Mouse (Mus musculus) hindbrain, embryonic 13.5 days (tissue): ENCODE measurements around the gene Aldh1l2. TPM values are rescaled to one million over a fixed set of nuclear protein-coding genes. Genes with fewer than 3 reads are reported as not detected.
"Not testable (repeated sequence)": the region's sequence is repeated elsewhere in the genome, so short reads cannot be mapped to it uniquely, and the experiment has no call there.

Experiments used
- ATAC-seq: fragments of 200-750 bp; cut with Nextera tagmentation; 2 replicates; pipeline ENCODE4 v1.8.0; 2017; ENCODE audit warnings: moderate TSS enrichment; ENCODE audit not compliant: low FRiP score
- H3K27ac ChIP-seq: fragments of 300-500 bp; sonication (generic); 2 replicates; pipeline ENCODE4 v1.5.1; 2015; ENCODE audit warnings: inconsistent platforms, mild to moderate bottlenecking, moderate library complexity
- H3K27me3 ChIP-seq: fragments of 300-500 bp; sonication (generic); 2 replicates; pipeline ENCODE4 v1.6.1; 2015; ENCODE audit warnings: mild to moderate bottlenecking, inconsistent platforms
- H3K36me3 ChIP-seq: fragments of 300-500 bp; sonication (generic); 2 replicates; pipeline ENCODE4 v1.6.1; 2015; ENCODE audit warnings: mild to moderate bottlenecking, inconsistent platforms
- H3K4me1 ChIP-seq: fragments of 300-500 bp; sonication (generic); replicated peaks from 2 replicates; pipeline ENCODE4 v1.6.1; 2015; ENCODE audit warnings: inconsistent platforms
- H3K4me2 ChIP-seq: fragments of 300-500 bp; sonication (generic); 2 replicates; pipeline ENCODE4 v1.6.1; 2015; ENCODE audit warnings: inconsistent platforms, mild to moderate bottlenecking, moderate library complexity
- H3K4me3 ChIP-seq: fragments of 300-500 bp; sonication (generic); 2 replicates; pipeline ENCODE4 v1.5.1; 2015; ENCODE audit warnings: mild to moderate bottlenecking, inconsistent platforms
- H3K9ac ChIP-seq: fragments of 300-500 bp; sonication (generic); 2 replicates; pipeline ENCODE4 v1.6.1; 2015; ENCODE audit warnings: mild to moderate bottlenecking, inconsistent platforms
- H3K9me3 ChIP-seq: fragments of 300-500 bp; sonication (generic); 2 replicates; pipeline ENCODE4 v1.6.1; 2016; ENCODE audit warnings: inconsistent platforms
- WGBS: fragments of 180-500 bp; shearing (Covaris S2); methylation state at CpG from one replicate; pipeline ENCODE4 v1.1.7; 2015; 5-methylcytosine and 5-hydroxymethylcytosine counted together
- polyA plus RNA-seq: library from polyadenylated mRNA; unstranded; fragments of >200 nt; fragmentation: Nextera tagmentation; extraction: Ambion mirVana; gene quantifications from 2 replicates; pipeline ENCODE4 v1.2.1, GENCODE M21; 2015

Aldh1l2 gene
- polyA plus RNA-seq, 1 experiment from 2014 or later, result 15.7 TPM

DNA sequence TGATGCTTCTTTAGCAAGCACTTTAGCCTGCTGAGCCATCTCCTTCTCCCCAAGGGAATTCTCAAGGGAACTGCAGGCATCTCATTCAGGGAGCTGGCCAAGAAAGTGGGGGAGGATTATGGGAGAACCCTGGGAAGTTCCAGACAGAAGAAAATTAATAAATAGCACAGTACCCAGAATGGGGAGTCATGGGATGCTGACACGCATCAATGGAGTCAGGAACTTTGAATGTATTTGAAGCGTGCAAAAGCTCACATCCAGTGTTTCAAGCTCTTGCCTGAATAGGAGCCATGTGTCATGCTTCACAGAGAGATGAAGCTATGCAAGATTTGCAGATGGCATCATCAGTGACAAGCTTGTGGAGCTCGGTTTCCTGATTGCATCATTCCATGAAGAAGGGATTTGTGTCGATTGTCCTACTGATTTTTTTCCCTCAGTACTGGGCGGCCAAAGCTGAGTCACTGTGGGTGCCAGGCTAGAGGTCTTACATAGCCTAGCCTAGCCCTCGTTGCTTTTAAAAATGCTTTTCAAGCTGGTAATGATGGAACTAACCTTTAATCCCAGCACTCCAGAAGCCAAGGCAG lies 3.5 kb downstream of the Aldh1l2 start:
- H3K9me3 ChIP-seq, result no peaks in the 10 kb centered on the region
- no peak overlapping the region for H3K4me3 ChIP-seq
- no peaks in the 10 kb centered on the region for H3K27me3 ChIP-seq
- no peak overlapping the region for H3K9ac ChIP-seq
- no peak overlapping the region for H3K27ac ChIP-seq
- 93% methylated on average over 6 of the region's 6 CpGs for WGBS
- H3K4me1 ChIP-seq, result peaks cover 21% of the 10 kb centered on the region
- H3K4me2 ChIP-seq, result no peak overlapping the region
- ATAC-seq, result no peak
- H3K36me3 ChIP-seq, result peaks cover 24% of the 10 kb centered on the region

DNA sequence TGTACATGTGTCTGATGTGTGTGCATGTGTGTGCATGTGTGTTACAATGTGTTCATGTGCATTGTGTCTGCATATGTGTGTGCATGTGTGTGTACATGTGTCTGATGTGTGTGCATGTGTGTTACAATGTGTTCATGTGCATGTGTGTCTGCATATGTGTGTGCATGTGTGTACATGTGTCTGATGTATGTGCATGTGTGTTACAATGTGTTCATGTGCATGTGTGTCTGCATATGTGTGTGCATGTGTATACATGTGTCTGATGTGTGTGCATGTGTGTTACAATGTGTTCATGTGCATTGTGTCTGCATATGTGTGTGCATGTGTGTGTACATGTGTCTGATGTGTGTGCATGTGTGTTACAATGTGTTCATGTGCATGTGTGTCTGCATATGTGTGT lies 9.7 kb downstream of the Aldh1l2 start:
- ATAC-seq, H3K9ac ChIP-seq, H3K4me2 ChIP-seq, H3K27me3 ChIP-seq, H3K9me3 ChIP-seq, H3K4me1 ChIP-seq, H3K4me3 ChIP-seq, H3K27ac ChIP-seq: not testable (repeated sequence)
- H3K36me3 ChIP-seq, result peaks cover 72% of the 10 kb centered on the region

DNA sequence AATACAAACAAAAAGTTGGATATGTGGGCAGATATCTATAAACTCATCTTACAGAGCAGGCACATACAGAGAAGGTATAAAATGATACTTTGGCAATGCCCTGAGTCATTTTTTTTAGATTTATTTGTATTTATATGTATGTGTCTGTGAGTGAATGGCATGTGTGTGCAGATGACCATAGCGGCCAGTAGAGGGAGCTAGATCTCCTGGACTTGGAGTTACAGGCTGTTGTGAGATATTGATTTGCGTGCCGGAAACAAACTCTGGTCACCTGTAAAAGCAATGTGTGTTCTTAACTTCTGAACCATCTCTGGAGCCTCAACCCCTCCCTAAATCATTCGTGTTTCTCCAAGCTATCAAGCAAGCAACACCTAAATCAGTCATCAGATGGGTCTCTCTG lies 12.9 kb downstream of the Aldh1l2 start:
- Histone ChIP-seq H3K4me1 (no peaks in the 10 kb centered on the region), H3K27me3 (no peaks in the 10 kb centered on the region), H3K9ac (no peak overlapping the region), H3K27ac (no peak overlapping the region), H3K36me3 (peaks cover 81% of the 10 kb centered on the region), H3K4me3 (no peak overlapping the region), H3K9me3 (no peaks in the 10 kb centered on the region), H3K4me2 (no peak overlapping the region)
- 83% methylated on average over 4 of the region's 4 CpGs for WGBS
- ATAC-seq, result no peak

DNA sequence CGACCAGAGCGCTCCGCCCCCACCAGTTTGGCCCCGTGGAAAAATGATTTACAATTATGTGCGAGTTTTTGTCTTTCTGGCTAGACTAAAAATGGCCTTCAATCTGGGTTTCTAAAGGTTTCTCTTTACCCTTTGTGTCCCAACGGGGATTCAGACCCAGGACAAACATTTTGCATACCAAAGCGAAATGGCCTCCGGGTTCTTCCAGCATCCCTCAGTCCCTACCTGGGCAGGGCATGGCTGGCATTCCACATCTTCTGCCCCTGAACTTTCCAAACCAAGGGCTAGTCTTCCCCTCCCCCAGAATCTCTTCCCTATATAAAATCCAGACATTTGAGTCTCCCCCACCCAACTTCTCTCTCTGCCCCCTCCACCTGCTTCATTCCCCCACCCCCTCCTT lies 20.2 kb downstream of the Aldh1l2 start:
- peaks cover 89% of the 10 kb centered on the region for H3K36me3 ChIP-seq
- no peak overlapping the region for H3K27ac ChIP-seq
- H3K9ac ChIP-seq, result no peak overlapping the region
- no peak for ATAC-seq
- H3K27me3 ChIP-seq, result no peaks in the 10 kb centered on the region
- no peaks in the 10 kb centered on the region for H3K4me1 ChIP-seq
- WGBS, result 81% methylated on average over 8 of the region's 8 CpGs
- no peaks in the 10 kb centered on the region for H3K9me3 ChIP-seq
- no peak overlapping the region for H3K4me2 ChIP-seq
- no peak overlapping the region for H3K4me3 ChIP-seq

DNA sequence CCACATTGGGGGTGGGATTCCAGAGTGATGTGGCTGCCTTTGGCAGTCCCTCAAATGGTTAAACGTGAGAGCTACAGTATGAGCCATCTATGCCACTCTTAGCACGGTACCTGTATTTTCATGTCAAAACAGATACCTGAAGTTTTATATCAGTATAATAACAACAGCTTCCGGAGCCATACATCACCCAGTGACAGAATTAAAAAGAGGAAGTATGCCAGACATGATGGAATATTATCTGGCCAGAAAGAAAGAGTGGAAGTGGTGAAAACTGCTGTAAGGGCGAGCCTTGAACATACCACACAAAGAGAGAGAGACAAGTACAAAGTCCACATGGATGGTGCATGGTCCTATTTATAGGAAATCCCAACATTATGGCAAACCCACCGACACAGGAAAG lies 22.6 kb downstream of the Aldh1l2 start:
- 88% methylated on average over 5 of the region's 5 CpGs for WGBS
- no peak overlapping the region for H3K27ac ChIP-seq
- H3K9me3 ChIP-seq, result no peaks in the 10 kb centered on the region
- H3K4me3 ChIP-seq, result no peak overlapping the region
- H3K4me1 ChIP-seq, result no peaks in the 10 kb centered on the region
- no peaks in the 10 kb centered on the region for H3K27me3 ChIP-seq
- ATAC-seq, result no peak
- H3K4me2 ChIP-seq, result no peak overlapping the region
- H3K36me3 ChIP-seq, result peaks cover 93% of the 10 kb centered on the region
- H3K9ac ChIP-seq, result no peak overlapping the region

DNA sequence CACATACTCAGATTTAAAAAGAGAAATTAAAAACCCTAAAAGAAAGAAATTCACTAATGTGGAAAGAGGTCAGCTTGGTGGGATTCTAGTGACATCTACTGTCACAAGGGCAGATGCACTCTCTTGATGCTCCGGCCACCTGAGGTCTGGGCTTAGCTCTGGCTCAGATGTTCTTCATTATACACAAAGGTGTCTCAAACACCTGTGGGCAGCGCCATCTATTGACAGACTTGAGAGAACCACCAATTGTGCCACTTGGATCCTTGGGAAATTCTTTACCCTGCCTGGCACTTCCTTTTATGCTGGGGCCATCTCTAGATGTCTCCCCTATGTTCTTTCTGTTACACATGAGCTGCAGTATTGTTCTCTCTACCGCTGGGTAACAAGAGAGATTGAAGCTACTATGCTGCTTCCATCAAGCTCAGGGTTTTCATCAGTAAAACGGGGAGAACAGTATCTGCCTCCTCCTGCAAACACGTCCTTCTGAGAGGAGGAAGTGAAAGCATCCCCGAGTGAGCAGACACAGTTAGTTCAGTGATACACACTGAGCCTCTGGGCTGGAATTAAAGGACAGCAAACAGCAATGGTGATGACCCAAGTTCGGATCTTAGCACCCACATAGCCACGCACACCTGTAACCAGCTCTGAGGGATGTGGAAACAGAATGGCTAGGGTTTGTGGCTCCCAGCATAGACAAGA lies 24.8 kb downstream of the Aldh1l2 start:
- Histone ChIP-seq H3K9me3 (no peaks in the 10 kb centered on the region), H3K4me3 (no peak overlapping the region), H3K4me2 (no peak overlapping the region), H3K4me1 (no peaks in the 10 kb centered on the region), H3K27me3 (no peaks in the 10 kb centered on the region), H3K9ac (no peak overlapping the region), H3K27ac (no peak overlapping the region), H3K36me3 (peaks cover 92% of the 10 kb centered on the region)
- ATAC-seq, result no peak
- WGBS, result 69% methylated on average over 8 of the region's 8 CpGs

DNA sequence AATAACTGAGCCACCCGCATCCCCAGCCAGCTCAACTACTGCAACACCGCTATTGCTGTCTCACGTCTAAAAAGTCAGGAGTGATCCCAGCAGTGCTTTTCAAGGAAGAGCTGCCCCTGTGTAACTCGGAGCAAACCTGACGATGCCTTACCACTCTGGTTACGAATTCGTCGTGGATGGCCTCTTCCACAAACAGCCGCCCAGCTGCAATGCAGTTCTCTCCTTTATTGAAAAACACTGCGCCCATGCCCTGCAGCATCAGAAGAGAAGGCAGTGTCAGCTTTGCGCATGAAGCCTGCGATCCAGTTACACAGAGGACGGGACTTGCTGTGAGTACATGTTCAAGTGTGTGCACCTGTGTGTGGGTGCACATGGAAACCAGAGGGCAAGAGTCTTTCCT lies 36.6 kb downstream of the Aldh1l2 start:
- Histone ChIP-seq H3K9ac (no peak overlapping the region), H3K4me2 (no peak overlapping the region), H3K27ac (no peak overlapping the region), H3K4me3 (no peak overlapping the region), H3K4me1 (no peaks in the 10 kb centered on the region), H3K36me3 (peaks cover 85% of the 10 kb centered on the region), H3K27me3 (no peaks in the 10 kb centered on the region), H3K9me3 (no peaks in the 10 kb centered on the region)
- WGBS, result 89% methylated on average over 13 of the region's 13 CpGs
- ATAC-seq, result no peak

DNA sequence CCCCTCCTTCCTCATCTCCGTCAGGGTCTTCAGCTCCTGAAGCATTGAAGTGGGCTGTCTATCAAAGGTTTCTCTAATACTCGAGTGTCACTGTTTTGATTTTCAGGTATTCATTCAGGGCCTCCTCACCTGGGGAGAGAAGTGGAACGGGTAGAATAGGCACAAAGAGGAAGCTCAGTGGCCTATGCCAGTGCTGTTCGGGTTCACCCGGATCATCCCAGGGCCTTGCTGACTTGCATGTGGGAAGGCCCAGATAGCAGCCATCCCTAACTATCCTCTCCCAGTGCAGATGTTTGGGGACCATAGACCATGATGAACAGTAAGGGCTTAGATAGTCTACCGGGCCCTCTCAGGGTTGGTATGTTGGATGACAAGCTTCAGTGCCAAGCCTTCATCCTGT lies 43.4 kb downstream of the Aldh1l2 start:
- no peak overlapping the region for H3K4me3 ChIP-seq
- no peak overlapping the region for H3K4me2 ChIP-seq

DNA sequence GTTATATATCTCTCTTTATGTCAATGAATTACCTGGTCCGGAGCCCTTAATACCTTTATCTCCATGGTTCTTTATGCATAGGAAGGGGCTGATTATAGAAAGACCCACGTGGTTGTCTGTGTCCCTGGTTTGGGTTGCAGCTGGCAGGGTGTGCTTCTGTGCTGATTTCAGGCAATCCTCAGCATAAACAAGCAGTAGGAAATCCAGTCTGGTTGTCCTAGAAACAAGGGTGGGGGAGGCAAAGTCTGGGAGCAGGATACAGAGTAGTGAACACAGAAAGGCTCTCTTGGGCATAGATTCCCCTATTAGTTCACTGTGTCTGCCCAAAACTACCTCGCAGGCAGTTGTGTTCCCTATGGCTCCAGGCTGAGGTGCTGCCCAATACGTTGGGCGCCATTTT lies 56.7 kb downstream of the Aldh1l2 start:
- Histone ChIP-seq H3K9me3 (peaks cover 7% of the 10 kb centered on the region; the same call in 1 of the 2 replicates), H3K36me3 (peaks cover 33% of the 10 kb centered on the region), H3K4me3 (no peak overlapping the region), H3K4me1 (no peaks in the 10 kb centered on the region), H3K27me3 (no peaks in the 10 kb centered on the region), H3K9ac (no peak overlapping the region), H3K27ac (no peak overlapping the region), H3K4me2 (no peak overlapping the region)
- no peak for ATAC-seq
- WGBS, result 84% methylated on average over 5 of the region's 5 CpGs

More for the DNA sequence above, 43.4 kb downstream of the Aldh1l2 start:
- no peak for ATAC-seq
- WGBS, result 97% methylated on average over 6 of the region's 6 CpGs
- no peaks in the 10 kb centered on the region for H3K9me3 ChIP-seq
- H3K27me3 ChIP-seq, result no peaks in the 10 kb centered on the region
- H3K36me3 ChIP-seq, result peaks cover 89% of the 10 kb centered on the region
- H3K4me1 ChIP-seq, result no peaks in the 10 kb centered on the region
- no peak overlapping the region for H3K27ac ChIP-seq
- H3K9ac ChIP-seq, result no peak overlapping the region

DNA sequence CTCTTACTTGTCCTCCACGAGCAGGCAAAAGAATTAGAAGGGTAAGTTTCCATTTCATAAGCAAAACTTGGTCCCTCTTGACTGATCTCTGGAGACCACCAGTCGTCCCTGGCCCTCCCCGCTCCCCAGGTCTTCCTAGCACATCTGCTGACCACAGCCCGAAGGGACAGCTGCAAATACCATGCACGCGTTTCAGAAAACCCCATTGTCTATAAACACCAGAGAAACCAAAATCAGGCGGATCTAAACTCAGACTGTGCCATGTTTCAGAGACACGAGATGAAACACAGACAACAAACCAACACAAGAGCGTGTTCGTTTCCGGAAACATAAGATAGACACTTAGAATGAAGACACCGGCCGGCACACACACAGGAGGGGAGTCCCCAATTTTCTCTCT lies 58.7 kb downstream of the Aldh1l2 start:
- Histone ChIP-seq H3K4me1 (no peaks in the 10 kb centered on the region), H3K4me2 (no peak overlapping the region), H3K9me3 (peaks cover 10% of the 10 kb centered on the region; the same call in 1 of the 2 replicates), H3K4me3 (no peak overlapping the region), H3K27me3 (no peaks in the 10 kb centered on the region), H3K36me3 (peaks cover 28% of the 10 kb centered on the region), H3K27ac (no peak overlapping the region), H3K9ac (no peak overlapping the region)
- 94% methylated on average over 13 of the region's 13 CpGs for WGBS
- ATAC-seq, result no peak

DNA sequence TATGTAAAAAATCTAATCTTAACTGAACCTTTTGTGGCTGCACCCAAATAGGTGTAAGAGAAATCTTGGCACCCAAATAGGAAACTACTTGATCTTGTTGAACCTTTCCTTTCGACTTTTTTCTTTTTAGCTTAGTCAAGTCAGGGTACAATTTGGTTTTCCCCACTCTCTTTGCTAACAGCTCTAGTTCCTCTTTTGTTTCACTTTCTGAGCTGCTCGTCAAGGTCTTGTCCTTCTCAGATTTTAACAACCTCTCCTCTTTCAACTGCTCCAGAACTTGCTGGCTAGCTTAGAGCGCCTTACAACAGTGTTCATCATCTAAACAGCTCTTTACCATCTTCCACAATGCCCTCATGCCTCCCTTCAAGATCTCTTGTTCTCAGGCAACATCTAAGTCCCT lies 76.4 kb downstream of the Aldh1l2 start:
- Histone ChIP-seq H3K27ac (no peak overlapping the region), H3K9me3 (peaks cover 51% of the 10 kb centered on the region), H3K9ac (no peak overlapping the region), H3K27me3 (no peaks in the 10 kb centered on the region), H3K4me3 (no peak overlapping the region), H3K4me1 (no peaks in the 10 kb centered on the region), H3K4me2 (no peak overlapping the region), H3K36me3 (peaks cover 39% of the 10 kb centered on the region)
- no peak for ATAC-seq
- WGBS, result 97% methylated on average over 3 of the region's 3 CpGs

DNA sequence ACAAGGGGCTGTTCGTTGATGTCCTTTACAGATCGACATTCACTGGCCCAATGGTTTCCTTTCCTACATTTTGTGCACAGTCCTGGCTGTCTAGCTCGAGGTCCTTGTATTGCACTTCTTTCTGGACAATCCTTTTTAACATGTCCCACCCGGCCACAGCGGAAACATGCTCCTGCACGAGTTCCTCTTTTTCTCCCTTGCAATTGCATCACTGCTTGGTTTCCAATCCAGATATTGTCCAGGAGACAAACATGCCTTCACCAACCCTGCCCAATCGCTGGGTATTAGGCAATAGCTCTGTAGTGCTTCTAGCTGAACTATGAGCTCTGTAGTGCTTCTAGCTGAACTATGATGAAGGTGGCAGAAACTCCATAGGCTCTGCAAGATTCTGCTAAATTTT lies 85.4 kb downstream of the Aldh1l2 start:
- Histone ChIP-seq H3K27me3 (no peaks in the 10 kb centered on the region), H3K27ac (no peak overlapping the region), H3K4me1 (no peaks in the 10 kb centered on the region), H3K9me3 (peaks cover 54% of the 10 kb centered on the region), H3K36me3 (peaks cover 43% of the 10 kb centered on the region), H3K4me3 (no peak overlapping the region), H3K4me2 (no peak overlapping the region), H3K9ac (no peak overlapping the region)
- no peak for ATAC-seq
- WGBS, result 95% methylated on average over 7 of the region's 7 CpGs
